Mouse (Mus musculus): ENCODE data around the gene Grin2b. TPM values are rescaled to one million over a fixed set of nuclear protein-coding genes. Genes with fewer than 3 reads are reported as not detected.
"Not testable (repeated sequence)": the region's sequence is repeated elsewhere in the genome, so short reads cannot be mapped to it uniquely, and the experiment has no call there.

The Grin2b gene
- polyA plus RNA-seq, 1 experiment from 2014 or later, result 46.7 TPM

DNA sequence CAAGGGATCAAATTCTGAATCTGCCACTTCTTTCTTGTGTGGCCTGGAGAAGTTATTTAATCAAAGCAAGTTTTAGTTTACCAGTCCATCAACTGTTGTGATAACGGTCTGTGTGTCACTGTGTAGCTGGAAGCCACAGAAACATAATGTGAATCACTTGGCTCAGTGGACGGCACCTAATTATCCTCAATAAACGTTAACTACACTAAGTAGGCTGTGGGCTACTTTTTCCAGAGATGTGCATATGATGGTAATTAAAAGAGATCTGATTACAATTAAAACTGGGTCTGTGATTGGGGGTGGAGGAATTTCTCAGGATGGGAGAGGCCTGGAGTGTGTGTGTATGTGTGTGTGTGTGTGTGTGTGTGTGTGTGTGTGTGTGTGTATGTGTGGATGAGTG is 471.9 kb downstream of the Grin2b start:
- Histone ChIP-seq H3K9me3 (no peaks in the 10 kb centered on the region), H3K4me1 (replicated peaks) (peaks cover 5% of the 10 kb centered on the region; the same call in 1 of the 2 replicates), H3K9ac (no peak overlapping the region), H3K4me2 (no peak overlapping the region), H3K4me3 (no peak overlapping the region), H3K27ac (no peak overlapping the region), H3K27me3 (no peaks in the 10 kb centered on the region), H3K36me3 (no peaks in the 10 kb centered on the region)
- WGBS, result 72% methylated on average over 3 of the region's 3 CpGs
- 0 out of 2 replicates have a peak, but pooled peaks have one; percentile 10 for ATAC-seq (ENCODE audit: low FRiP score)

DNA sequence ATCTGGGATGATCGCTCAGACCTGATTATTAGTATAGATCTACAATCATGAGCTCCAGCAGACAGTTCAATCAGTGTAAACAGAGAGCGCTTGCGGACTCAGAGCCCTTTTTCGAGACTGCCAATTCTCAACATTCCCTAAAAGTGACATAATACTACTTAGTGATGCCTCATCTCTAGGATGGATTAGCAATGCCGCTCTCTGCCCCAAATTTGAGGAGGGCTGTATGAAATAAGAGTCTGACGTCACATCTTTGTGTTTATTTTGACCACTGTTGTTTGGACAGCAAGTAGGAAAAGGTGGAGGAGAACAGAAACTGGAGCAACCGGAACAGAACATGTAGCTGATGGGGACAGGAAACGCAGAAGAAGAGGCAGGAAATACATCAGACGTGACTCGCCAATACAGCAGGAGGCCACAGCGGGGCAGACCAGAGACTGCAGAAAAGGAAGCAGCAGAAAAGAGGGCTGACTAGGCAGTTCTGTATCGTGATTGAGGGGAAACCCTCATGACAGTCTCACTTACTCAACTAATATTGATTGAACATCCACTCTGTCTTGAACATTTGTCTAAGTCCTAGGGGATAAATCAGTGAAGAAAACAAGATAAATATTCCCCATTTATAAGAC is 472.5 kb downstream of the Grin2b start:
- ATAC-seq (ENCODE audit: low FRiP score), result no peak
- Histone ChIP-seq H3K27ac (no peak overlapping the region), H3K9me3 (no peaks in the 10 kb centered on the region), H3K4me2 (no peak overlapping the region), H3K27me3 (no peaks in the 10 kb centered on the region), H3K9ac (no peak overlapping the region), H3K4me3 (no peak overlapping the region), H3K36me3 (no peaks in the 10 kb centered on the region), H3K4me1 (replicated peaks) (peaks cover 5% of the 10 kb centered on the region; the same call in 1 of the 2 replicates)
- WGBS, result 81% methylated on average over 12 of the region's 12 CpGs

DNA sequence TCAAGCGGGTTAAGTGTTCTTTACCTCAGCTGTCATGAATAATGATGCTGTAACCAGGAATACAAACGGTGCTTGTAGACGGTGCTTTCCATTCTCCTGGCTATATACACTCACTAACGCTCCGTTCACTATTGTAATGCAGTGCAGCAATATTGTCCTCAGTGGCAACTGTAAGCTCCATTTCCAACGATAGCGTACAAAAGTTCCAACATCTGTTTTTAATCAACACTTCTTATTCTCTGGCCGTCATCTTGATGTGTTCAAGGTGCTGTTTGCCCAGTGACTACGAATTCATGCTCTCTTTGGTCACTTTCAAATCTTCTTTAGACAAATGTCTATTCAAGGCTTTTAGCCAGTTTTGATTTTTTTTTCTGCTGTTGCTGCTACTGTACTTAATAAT is 480.8 kb downstream of the Grin2b start:
- H3K36me3 ChIP-seq, result no peaks in the 10 kb centered on the region
- no peak for ATAC-seq (ENCODE audit: low FRiP score)
- H3K9ac ChIP-seq, result no peak overlapping the region
- WGBS, result 80% methylated on average over 9 of the region's 9 CpGs
- 0 out of 2 replicates have a peak, but pooled peaks cover 3% of the 10 kb centered on the region for H3K9me3 ChIP-seq
- H3K4me1 ChIP-seq (replicated peaks), result no peaks in the 10 kb centered on the region
- no peaks in the 10 kb centered on the region for H3K27me3 ChIP-seq
- no peak overlapping the region for H3K27ac ChIP-seq
- no peak overlapping the region for H3K4me2 ChIP-seq
- no peak overlapping the region for H3K4me3 ChIP-seq

DNA sequence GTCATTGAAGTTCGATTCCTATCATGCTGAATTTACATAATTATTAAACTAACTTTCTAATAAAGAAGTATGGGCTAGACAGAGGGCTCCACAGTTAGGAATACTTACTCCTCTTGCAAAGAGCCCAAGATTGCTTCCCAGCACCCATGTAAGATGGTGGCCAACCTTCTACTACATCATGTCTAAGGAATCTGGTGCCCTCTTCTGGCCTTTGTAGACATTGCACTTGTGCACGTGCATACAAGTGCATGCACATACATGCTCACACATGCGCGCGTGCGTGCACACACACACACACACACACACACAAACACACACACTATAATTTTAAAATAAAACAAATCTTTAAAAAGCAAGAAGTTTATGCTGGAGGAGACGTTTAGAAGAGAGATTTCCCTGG is 481.8 kb downstream of the Grin2b start:
- Histone ChIP-seq H3K4me3 (no peak overlapping the region), H3K4me1 (replicated peaks) (no peaks in the 10 kb centered on the region), H3K27ac (no peak overlapping the region), H3K27me3 (no peaks in the 10 kb centered on the region), H3K4me2 (no peak overlapping the region), H3K9me3 (0 out of 2 replicates have a peak, but pooled peaks cover 3% of the 10 kb centered on the region), H3K9ac (no peak overlapping the region), H3K36me3 (no peaks in the 10 kb centered on the region)
- no peak for ATAC-seq (ENCODE audit: low FRiP score)
- 94% methylated on average over 7 of the region's 7 CpGs for WGBS

DNA sequence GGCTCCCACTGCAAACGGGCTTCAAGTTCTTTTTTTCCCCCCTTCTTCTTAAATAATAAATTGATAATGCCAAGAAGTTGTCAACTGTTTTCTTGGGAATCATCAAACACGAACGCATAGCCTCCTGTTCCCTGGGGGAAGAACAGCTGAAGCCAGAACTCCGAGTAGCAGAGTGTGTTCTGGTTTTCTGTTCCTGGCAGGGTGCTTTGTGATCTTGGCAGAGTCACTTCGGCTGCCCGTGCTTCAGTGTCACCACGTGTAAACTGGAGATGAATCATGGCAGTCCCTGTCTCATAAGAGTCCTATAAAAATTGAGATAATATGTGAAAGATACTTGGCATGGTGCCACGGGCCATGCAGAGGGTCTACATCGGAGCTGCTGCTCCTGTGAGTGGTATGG is 485.4 kb downstream of the Grin2b start:
- H3K27ac ChIP-seq, result no peak overlapping the region
- no peak overlapping the region for H3K4me3 ChIP-seq
- H3K4me1 ChIP-seq (replicated peaks), result no peaks in the 10 kb centered on the region
- no peaks in the 10 kb centered on the region for H3K36me3 ChIP-seq
- ATAC-seq (ENCODE audit: low FRiP score), result no peak
- H3K9ac ChIP-seq, result no peak overlapping the region
- no peaks in the 10 kb centered on the region for H3K9me3 ChIP-seq
- 84% methylated on average over 9 of the region's 9 CpGs for WGBS
- no peak overlapping the region for H3K4me2 ChIP-seq
- no peaks in the 10 kb centered on the region for H3K27me3 ChIP-seq

DNA sequence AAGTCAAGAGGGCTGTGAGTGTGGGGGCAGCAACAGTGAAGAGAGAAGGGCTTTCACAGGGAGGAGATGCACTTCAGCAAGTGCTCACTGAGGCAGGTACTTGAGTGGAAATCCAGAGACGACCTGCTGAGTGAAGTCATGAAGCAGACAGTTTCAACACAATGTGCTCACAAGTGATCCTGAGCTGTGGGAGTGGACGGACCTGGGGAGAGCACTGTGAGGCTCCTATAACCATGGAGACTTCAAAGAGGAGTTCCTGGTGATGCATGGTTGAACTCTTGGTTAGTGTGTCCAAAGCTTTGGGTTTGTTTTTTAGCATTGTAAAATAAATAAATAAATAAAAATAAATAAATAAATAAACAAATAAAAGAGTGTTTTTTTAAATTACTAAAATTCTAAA is 489.1 kb downstream of the Grin2b start:
- Histone ChIP-seq H3K9me3 (no peaks in the 10 kb centered on the region), H3K4me3 (no peak overlapping the region), H3K4me1 (replicated peaks) (no peaks in the 10 kb centered on the region), H3K4me2 (no peak overlapping the region), H3K36me3 (no peaks in the 10 kb centered on the region), H3K27me3 (no peaks in the 10 kb centered on the region), H3K27ac (no peak overlapping the region), H3K9ac (no peak overlapping the region)
- 63% methylated on average over 2 of the region's 2 CpGs for WGBS
- no peak for ATAC-seq (ENCODE audit: low FRiP score)

DNA sequence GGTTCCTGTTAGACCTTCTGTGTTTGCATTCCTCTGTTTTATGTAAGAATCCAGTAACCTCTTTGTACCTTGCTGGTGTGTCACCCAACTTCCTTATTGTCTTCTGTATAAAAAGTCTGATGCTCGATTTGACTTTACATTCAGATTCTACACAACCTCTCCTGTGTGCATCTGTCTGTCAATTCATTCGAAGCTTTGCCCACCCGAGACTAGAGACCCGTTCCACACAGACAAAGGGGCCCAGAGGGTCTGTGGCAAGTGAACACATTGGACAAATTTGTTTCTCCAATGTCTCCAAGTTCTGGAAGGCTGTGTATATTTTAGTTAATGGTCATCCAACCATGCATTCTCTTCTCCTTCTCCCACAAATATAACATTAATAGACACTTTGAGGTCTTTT is 491.9 kb downstream of the Grin2b start:
- H3K4me3 ChIP-seq; ATAC-seq (ENCODE audit: low FRiP score); H3K4me1 ChIP-seq (replicated peaks); H3K27me3 ChIP-seq; H3K9me3 ChIP-seq; H3K9ac ChIP-seq; H3K27ac ChIP-seq; H3K36me3 ChIP-seq; H3K4me2 ChIP-seq: not testable (repeated sequence)
- WGBS, result 86% methylated on average over 4 of the region's 4 CpGs

DNA sequence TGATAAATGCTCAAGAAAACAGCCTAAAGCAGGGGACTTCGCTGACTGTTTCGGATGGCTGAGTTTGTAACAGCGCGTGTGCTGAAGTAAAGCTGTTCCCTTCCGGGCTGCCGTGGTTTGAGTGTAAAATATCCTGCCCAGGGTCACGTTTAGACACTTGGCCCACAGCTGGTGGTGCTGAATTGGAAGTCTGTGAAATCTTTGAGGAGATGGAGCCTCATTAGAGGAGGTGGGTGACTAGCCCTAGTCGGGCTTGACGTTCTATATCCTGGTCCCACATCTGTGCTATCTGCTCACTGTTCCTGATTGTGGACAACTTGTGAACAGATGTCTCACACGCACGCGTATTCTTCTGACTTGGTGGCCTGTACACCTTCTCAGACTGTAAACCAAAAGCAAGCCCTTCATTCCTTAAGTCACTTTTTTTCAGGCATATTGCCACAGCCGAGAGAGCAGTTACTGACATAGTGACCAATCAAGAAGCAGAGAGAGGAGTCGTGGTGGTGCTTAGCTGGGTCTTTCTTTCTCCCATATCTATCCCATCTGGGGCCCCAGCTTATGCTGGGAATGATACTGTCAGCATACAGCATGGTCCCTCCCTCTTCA is 493.1 kb downstream of the Grin2b start:
- Histone ChIP-seq H3K4me1 (replicated peaks) (no peaks in the 10 kb centered on the region), H3K9me3 (peaks cover 8% of the 10 kb centered on the region; the same call in 1 of the 2 replicates), H3K27me3 (no peaks in the 10 kb centered on the region), H3K9ac (no peak overlapping the region), H3K36me3 (no peaks in the 10 kb centered on the region), H3K27ac (no peak overlapping the region), H3K4me3 (no peak overlapping the region), H3K4me2 (no peak overlapping the region)
- 80% methylated on average over 14 of the region's 14 CpGs for WGBS
- ATAC-seq (ENCODE audit: low FRiP score), result no peak

DNA sequence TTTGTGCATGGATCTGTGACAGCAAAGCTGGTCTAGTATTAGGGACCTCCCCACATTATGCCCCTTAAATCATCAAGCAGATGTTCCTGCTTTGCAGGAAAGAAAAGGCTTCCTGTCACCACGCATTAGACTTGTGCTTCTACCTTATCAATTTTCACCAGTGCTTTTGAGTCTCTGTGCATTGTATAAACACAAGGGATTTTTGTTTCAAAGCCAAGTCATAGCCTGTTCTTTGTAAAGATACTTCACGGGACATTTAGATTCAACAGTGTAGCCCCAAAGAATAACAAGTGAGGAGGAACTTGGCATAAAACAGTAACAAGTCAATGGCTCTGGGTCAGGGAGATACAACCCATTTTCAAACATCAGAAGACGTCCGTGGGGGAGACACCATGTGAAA is 498.9 kb downstream of the Grin2b start:
- H3K4me3 ChIP-seq, result no peak overlapping the region
- H3K4me1 ChIP-seq (replicated peaks), result no peaks in the 10 kb centered on the region
- H3K36me3 ChIP-seq, result no peaks in the 10 kb centered on the region
- no peak overlapping the region for H3K9ac ChIP-seq
- no peaks in the 10 kb centered on the region for H3K27me3 ChIP-seq
- no peak overlapping the region for H3K4me2 ChIP-seq
- no peak for ATAC-seq (ENCODE audit: low FRiP score)
- peaks cover 8% of the 10 kb centered on the region; the same call in 1 of the 2 replicates for H3K9me3 ChIP-seq
- no peak overlapping the region for H3K27ac ChIP-seq
- WGBS, result 26% methylated on average over 4 of the region's 4 CpGs

DNA sequence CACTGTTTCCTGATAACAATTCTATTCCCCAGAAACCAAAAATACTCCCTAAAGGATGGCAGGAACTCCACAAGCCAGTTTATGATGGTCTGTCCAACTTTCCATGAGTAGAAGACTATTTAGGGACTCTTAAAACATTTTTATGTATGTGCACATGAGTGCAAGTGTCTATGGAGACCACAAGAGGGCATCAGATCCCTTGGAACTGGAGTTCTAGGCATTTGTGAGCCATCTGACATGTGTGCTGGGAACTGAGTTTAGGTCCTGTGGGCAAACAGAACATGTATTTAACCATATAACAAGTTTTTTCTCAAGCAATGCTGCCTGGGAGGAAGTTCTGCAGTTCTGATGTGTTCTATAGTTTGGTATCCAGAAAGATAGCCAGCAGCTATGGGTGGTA is 501.3 kb downstream of the Grin2b start:
- Histone ChIP-seq H3K36me3 (no peaks in the 10 kb centered on the region), H3K4me2 (no peak overlapping the region), H3K9me3 (peaks cover 8% of the 10 kb centered on the region; the same call in 1 of the 2 replicates), H3K27ac (no peak overlapping the region), H3K9ac (no peak overlapping the region), H3K4me3 (no peak overlapping the region), H3K4me1 (replicated peaks) (no peaks in the 10 kb centered on the region), H3K27me3 (no peaks in the 10 kb centered on the region)
- ATAC-seq (ENCODE audit: low FRiP score), result no peak

Small RNAs within 50 kb of the gene (microRNA-seq; reads per million reads assigned to microRNA genes)
- not detected for gene Gm22892

Other genes with a start within 250 kb of the Grin2b start
- not detected in 2 replicates for gene Gm8994, start 154.0 kb upstream of the Grin2b start, polyA plus RNA-seq (2015; fragmentation: Nextera tagmentation; extraction: Ambion mirVana)
- gene E330021D16Rik, start 242.1 kb upstream of the Grin2b start, polyA plus RNA-seq (2015; fragmentation: Nextera tagmentation; extraction: Ambion mirVana), result not detected in 2 replicates